Mouse (Mus musculus) frontal cortex, postnatal 10 days (tissue): ENCODE results near the gene Crot.
"Not testable (repeated sequence)": the region's sequence is repeated elsewhere in the genome, so short reads cannot be mapped to it uniquely, and the experiment has no call there.

ENCODE experiments used
- DNase-seq, 2 experiments: peaks; one replicate each; pipeline ENCODE4 v3.0.0; 2022; ENCODE audit warnings: low spot score in 2 of 2, mixed read lengths in 1 of 2

Crot gene

DNA sequence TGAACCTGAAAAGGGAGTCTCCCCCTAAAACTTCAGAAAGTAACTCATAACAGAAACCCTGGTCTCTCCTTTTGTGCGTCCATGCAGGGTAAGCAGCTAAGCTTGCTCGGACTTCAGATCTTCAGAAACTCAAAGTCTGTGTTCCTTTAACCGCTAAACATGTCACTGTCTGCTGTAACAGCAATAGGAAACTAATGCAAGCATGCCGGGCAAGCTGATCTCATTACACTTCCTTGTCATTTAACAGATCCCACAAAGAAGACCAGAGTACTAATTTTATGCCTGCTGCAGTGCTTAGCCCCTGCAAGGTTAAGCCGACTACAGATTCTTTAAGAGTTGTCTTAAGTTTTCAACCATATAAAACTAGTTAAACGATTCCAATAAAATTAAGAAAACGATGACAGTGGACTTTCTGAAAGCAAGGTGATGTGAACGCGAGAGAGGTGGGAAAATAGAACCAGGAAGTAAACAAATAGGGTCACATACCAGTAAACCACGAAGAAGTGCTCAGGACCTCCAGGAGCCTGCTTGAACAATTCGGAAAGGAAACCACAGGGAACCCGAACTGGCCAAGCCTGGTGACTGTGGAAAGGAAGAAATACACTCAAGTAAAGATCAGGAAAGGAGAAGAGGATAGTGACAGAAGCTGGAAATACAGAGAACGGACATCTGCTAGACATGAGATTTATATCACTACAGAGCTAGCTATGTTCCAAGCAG lies 998 bp downstream of the Crot start:
- no peak for DNase-seq

- no peak for DNase-seq
These were observed 5.5 kb downstream of the Crot start for GRCm38 (mm10) chr5:8991626-8992025.

DNA sequence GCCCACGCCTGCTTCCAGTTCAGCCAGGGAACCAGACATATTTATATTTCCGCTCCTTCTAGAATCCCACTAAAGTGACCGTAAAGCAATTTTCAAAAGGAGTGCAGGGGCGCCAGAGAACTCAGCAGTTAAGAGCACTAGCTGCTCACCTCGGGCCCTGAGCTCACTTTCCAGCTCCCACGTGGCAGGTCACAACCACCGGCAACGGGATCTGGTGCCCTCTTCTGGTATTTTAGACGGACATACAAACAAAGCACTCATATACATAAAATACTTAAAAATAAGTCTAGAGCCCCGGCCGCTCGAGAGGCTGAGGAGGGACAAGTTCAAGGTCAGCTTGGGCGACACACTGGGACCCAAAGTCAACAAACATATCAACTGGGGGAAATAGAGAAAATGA lies 6.6 kb downstream of the Crot start:
- DNase-seq, result no peak

DNA sequence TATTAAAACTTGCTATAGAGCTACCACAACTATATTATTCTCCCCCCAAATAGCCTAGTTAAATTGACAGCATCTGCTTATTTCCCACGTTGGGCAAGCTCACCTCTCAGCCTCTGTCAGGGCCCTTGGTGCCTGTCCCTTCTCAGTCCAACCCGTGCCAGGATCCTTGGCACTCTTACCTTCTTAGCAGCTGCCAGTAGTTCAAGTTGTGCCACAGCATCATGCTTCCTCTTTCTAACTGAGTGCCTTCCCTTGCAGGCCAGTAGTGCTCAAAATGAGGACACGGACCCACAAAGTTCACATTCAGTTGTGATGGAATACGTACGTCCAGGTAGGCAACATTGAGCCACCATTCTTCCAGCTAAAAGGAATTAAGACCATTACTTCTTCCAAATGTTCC lies 9.2 kb downstream of the Crot start:
- DNase-seq, result no peak

DNA sequence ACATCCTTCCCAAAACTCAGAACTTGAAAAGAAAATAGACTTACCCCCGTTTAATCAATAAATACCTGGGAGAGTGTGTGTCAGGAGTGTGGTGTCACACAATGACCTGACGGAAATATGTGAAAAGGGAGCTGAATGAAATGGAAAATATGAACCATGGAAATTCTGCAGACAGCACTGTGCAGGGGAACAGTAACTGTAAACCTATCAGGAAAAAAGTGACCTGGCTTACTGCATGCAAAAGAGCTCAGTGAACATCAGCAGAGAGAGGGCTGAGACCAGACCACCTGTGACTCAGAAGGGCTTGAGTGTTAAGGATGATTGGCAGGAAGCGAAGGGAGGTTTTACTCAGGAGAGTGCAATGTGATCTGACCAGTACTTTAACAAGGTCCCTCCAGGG lies 11.7 kb downstream of the Crot start:
- DNase-seq, result no peak

DNA sequence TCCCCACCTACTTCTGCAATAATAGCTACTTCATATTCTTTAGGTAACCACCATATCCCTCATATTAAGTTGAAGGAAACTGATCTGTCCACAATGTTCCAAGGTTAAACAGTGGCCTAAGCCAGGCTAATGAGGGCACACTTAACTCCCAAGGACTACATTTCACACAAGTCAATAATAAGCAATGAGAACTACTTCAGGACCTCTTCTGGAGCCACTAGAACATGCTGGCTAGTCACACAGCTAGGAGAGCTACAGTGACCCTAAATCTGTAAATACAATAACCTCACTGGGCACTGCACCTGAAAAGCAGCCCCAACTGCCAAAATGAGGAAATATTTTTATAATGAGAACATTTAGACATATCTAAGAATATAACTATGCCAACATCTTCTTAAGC lies 22.4 kb downstream of the Crot start:
- DNase-seq, result no peak

DNA sequence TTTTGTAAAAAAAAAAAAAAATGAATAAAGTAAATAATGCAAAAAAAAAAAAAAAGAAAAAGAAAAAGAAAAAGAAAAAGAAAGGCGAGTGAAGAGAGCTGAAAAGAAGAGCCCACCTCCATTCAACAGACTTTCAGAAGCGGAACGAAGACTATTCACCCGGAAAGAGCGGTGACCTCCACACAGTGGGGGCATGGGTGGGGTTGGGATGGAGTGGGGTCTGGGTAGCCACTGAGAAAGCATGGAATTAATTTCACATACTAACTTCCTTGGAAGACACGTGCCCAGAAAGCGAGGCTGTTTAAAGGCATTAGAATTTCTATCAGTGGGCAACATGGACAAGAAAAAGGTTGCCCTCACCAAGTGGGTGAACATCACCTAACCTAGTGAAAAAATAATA lies 24.8 kb downstream of the Crot start:
- DNase-seq, result no peak

GRCm38 (mm10) chr5:8970694-8971093 lies 26.4 kb downstream of the Crot start:
- no peak for DNase-seq

GRCm38 (mm10) chr5:8964487-8964886 lies 32.6 kb downstream of the Crot start:
- no peak for DNase-seq

DNA sequence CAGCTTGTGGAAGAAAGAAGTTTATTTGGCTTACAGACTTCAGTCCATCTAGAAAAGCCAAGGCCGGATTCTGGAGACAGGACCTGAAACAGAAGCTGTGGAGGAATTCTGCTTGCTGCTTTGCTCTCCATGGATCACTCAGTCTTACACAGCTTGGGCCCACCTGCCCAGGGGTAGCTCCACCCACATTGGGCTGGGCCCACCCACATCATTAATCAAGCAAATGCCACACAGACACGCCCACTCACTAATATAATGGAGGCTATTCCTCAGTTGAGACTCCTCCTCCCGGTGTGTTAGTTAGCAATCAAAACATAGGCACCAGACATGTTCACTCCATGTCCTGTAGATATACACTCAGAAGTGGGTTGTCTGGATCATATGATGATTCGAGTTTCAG lies 36.6 kb downstream of the Crot start:
- no peak for DNase-seq

GRCm38 (mm10) chr5:8955544-8955943 lies 41.6 kb downstream of the Crot start:
- DNase-seq, result no peak

DNA sequence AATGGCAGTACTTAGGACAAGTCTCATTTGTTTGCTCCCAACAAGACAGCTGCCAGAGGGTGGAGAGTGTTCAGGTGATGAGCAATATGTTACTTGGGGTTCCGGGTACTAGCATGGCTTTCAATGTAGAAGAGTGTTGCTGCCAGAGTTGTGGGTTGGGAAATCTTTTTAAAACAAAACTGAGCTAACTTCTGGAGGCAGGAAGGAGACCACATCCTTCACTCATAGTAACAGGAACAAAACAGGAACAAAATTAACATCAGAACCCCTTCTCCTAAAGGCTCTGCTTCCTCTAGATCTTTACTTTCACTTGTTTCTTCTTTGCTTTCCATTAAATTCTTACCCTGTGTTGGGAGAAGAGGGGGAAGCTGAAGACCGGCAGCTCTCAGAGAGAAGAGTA lies 43.5 kb downstream of the Crot start:
- no peak for DNase-seq

DNA sequence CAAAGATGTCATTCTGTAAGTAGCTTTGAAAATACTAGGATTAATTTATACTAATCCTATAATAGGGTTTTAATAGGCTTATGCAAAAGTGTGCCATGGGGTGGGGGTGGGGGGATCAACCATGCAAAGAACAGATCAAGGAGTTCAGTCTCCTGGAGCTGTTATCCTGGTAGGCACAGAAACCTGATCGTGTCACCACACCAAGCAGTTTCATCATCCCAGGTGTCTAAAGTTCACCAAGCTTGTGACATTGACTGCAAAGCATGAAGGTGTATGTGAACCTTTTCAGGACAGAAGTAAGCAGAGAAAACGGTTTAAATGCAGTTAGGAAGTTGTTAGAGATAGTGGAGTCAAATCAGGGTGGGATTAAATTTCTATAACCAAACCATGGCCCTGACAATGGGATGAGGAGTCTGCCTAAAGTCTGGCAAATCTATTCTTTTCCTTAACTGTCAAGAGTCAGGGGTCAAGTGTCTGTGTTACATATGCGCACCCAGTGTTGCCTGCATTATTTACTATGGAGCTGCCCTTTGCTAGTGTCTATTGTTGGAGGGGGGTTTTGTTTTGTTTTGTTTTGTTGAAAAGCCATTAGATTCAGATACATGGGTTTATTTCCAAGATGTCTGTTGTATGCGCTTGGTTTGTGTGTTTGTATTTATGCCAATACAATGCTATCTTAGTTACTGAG lies 49.6 kb downstream of the Crot start:
- no peak for DNase-seq

- DNase-seq, result peak in 1 of 2 experiments; percentile 9
These were observed 53.3 kb downstream of the Crot start for GRCm38 (mm10) chr5:8943836-8944235.

DNA sequence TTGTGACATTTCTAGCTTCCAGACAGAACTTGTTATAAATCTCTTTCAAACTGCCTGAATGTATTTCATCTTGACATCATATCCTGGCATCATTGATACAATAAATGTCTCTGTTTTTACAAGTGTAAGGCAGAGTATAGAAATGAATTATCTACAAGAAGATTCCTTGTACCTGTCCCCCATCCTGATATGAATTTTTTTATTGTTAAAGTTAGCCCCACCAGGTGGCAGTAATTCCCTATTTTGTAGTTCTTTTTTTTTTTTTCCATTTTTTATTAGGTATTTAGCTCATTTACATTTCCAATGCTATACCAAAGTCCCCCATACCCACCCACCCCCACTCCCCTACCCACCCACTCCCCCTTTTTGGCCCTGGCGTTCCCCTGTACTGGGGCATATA lies 55.9 kb downstream of the Crot start:
- not testable (repeated sequence) for DNase-seq

GRCm38 (mm10) chr5:8937965-8938364 lies 59.2 kb downstream of the Crot start:
- no peak for DNase-seq

DNA sequence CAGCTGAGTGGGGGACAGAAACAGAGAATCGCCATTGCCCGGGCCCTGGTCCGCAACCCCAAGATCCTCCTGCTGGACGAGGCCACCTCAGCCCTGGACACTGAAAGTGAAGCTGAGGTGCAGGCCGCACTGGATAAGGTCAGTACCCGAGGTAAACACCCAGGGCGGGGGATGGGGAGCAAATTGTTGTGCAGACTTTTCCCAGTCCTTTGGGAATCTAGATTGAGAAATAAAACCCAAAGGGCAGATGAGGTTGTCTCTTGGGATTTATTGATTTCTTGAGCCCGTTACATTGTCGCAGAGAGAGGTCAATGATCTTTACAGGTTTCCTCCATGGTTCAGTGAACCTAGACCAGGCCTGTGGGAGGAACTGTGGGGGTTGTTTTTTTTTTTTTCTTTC lies 68.7 kb downstream of the Crot start:
- no peak for DNase-seq

- no peak for DNase-seq
These were observed 80.1 kb downstream of the Crot start for GRCm38 (mm10) chr5:8917069-8917468.

DNA sequence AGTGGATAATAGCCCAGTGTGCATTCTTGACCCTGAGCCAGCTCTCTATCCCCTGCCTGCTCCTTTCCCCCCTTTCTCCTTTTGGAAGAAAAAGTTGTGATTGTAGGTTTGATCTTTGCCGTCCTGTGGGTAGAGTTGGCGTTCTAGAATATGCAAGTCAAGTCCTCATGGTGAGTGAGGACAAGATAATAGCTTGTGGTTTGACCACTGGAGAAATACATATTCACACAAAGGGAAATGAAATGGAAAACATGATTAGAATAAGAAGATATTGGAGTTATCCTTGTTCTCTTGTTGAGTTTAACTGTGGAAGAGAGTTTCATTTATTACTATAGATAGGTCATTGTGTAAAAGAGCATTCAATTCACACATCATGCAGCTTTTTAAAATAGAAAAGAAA lies 80.7 kb downstream of the Crot start:
- DNase-seq, result no peak
